8 mouse cellular contexts compared by ENCODE assay signal in genomic region chr15:63996998-63997704, GRCm38 (mm10).
A peak's percentile ranks its signal among the peaks of the same experiment; 100 is the strongest.
DNase-seq lines count a peak whose midpoint lies in the region; ATAC-seq and TF ChIP-seq lines count a peak whose summit lies in the region.

No protein-coding gene starts in this region.

- H3K27me3 ChIP-seq in liver, embryonic 14.5 days (ENCODE audit: control insufficient read depth, insufficient read depth, low read length): no peaks in the 10 kb centered on the region

- peak overlapping the region; percentile 79 for H3K9ac ChIP-seq in liver, embryonic 14.5 days (replicated peaks)

- TF ChIP-seq CTCF in liver, embryonic 14.5 days (IDR thresholded peaks at IDR 0.05; ENCODE audit: low read depth): no peak

- peaks cover 6 to 24% of the 10 kb centered on the region in 2 experiments for H3K4me1 ChIP-seq in liver, embryonic 14.5 days (replicated peaks; ENCODE audit: control insufficient read depth in 2 of 2, insufficient read depth in 2 of 2, low read length in 1 of 2)

- no peak overlapping the region for H3K27ac ChIP-seq in liver, embryonic 14.5 days

- ATAC-seq in common myeloid progenitor, adult 5-6 weeks (replicated peaks; ENCODE audit: low read depth, poor library complexity, severe bottlenecking): 0 out of 2 replicates have a peak, but pooled peaks have one; percentile 8
- ATAC-seq in liver, embryonic 14.5 days (ENCODE audit: insufficient read depth): peak; percentile 1

- H3K36me3 ChIP-seq in liver, embryonic 14.5 days (replicated peaks; ENCODE audit: control insufficient read depth, insufficient read depth, low read depth): no peaks in the 10 kb centered on the region

- no peaks in the 10 kb centered on the region for H3K9me3 ChIP-seq in liver, embryonic 14.5 days (ENCODE audit: control insufficient read depth, low read length)

- H3K4me2 ChIP-seq in liver, embryonic 14.5 days (ENCODE audit: low read depth): peak overlapping the region; percentile 73

- WGBS in liver, embryonic 14.5 days (ENCODE audit: insufficient replicate concordance): under 1% methylated on average over 24 of the region's 24 CpGs

- no peak for TF ChIP-seq EP300 in liver, embryonic 14.5 days (IDR thresholded peaks at IDR 0.05; ENCODE audit: low read depth)

- peak; percentile 67 for DNase-seq in 3T3-L1 (ENCODE audit: low read depth, low spot score)
- DNase-seq in A20 (ENCODE audit: low read depth, low spot score): peak; percentile 71
- DNase-seq in heart, postnatal 4 days: peak; percentile 46
- DNase-seq in liver, embryonic 14.5 days (ENCODE audit: low read depth in 3 of 3, low spot score in 3 of 3): peak in 2 of 3 experiments; percentile 15 to 27
- DNase-seq in retina, postnatal 7 days (ENCODE audit: low read depth, low spot score): peak; percentile 32
- no peak for DNase-seq in Muller cell, postnatal 12 days (ENCODE audit: inconsistent ontology term)
- DNase-seq in urinary bladder, adult 2 months (ENCODE audit: low spot score): no peak

- H3K4me3 ChIP-seq in liver, embryonic 14.5 days (ENCODE audit: insufficient read depth in 1 of 2, low read depth in 2 of 2, low read length in 2 of 2): peak overlapping the region; percentile 74 to 96

Comparison
In these comparisons a context has a peak if more than half of its experiments do, and no peak if none do; other contexts are left out.
1. DNase-seq: peak in 3T3-L1 (single experiment), A20 (single experiment), heart, postnatal 4 days (single experiment), liver, embryonic 14.5 days (2 of 3) and retina, postnatal 7 days (single experiment); none in Muller cell, postnatal 12 days (single experiment) and urinary bladder, adult 2 months (single experiment).